Mouse (Mus musculus): Measurements from ENCODE around the gene Cd59a. TPM values are rescaled to one million over a fixed set of nuclear protein-coding genes. Genes with fewer than 3 reads are reported as not detected.
"Not testable (repeated sequence)": the region's sequence is repeated elsewhere in the genome, so short reads cannot be mapped to it uniquely, and the experiment has no call there.

Gene Cd59a
- polyA plus RNA-seq, 1 experiment from 2014 or later, result 82.9 TPM

GRCm38 (mm10) chr2:104081436-104082050 is 14.1 kb upstream of the Cd59a start:
- not testable (repeated sequence) for ATAC-seq (ENCODE audit: low read depth); H3K9ac ChIP-seq; H3K27me3 ChIP-seq; H3K9me3 ChIP-seq (replicated peaks); H3K4me3 ChIP-seq (replicated peaks); H3K36me3 ChIP-seq; H3K27ac ChIP-seq; H3K4me2 ChIP-seq; DNase-seq
- no CpG with 5 or more reads among the region's 1 CpGs for WGBS (ENCODE audit: insufficient replicate concordance)
- H3K4me1 ChIP-seq (replicated peaks), result peaks cover 61% of the 10 kb centered on the region

GRCm38 (mm10) chr2:104082474-104082873 is 13.1 kb upstream of the Cd59a start:
- H3K36me3 ChIP-seq, result peaks cover 6% of the 10 kb centered on the region; the same call in 1 of the 2 replicates
- no peaks in the 10 kb centered on the region for H3K9me3 ChIP-seq (replicated peaks)
- no peak for DNase-seq
- H3K27me3 ChIP-seq, result no peaks in the 10 kb centered on the region
- H3K4me2 ChIP-seq, result no peak overlapping the region
- H3K9ac ChIP-seq, result no peak overlapping the region
- peak overlapping the region; percentile 23; the same call in 1 of the 2 replicates for H3K27ac ChIP-seq
- H3K4me1 ChIP-seq (replicated peaks), result peaks cover 60% of the 10 kb centered on the region
- H3K4me3 ChIP-seq (replicated peaks), result no peak overlapping the region
- no peak for ATAC-seq (ENCODE audit: low read depth)

- not testable (repeated sequence) for H3K4me2 ChIP-seq; H3K9ac ChIP-seq; H3K4me3 ChIP-seq (replicated peaks); H3K27me3 ChIP-seq; H3K36me3 ChIP-seq; H3K9me3 ChIP-seq (replicated peaks); DNase-seq
- H3K4me1 ChIP-seq (replicated peaks), result peaks cover 47% of the 10 kb centered on the region
- H3K27ac ChIP-seq, result peak overlapping the region; percentile 63
- ATAC-seq (ENCODE audit: low read depth), result peak; percentile 46; the same call in 1 of the 2 replicates
Measured at GRCm38 (mm10) chr2:104084027-104084426, 11.6 kb upstream of the Cd59a start.

- H3K4me3 ChIP-seq (replicated peaks); H3K9ac ChIP-seq; H3K27me3 ChIP-seq; H3K9me3 ChIP-seq (replicated peaks); H3K36me3 ChIP-seq; H3K4me2 ChIP-seq: not testable (repeated sequence)
- Histone ChIP-seq H3K4me1 (replicated peaks) (peaks cover 49% of the 10 kb centered on the region), H3K27ac (peak overlapping the region; percentile 74)
- peak; percentile 27 for DNase-seq
- peak; percentile 86 for ATAC-seq (ENCODE audit: low read depth)
- WGBS (ENCODE audit: insufficient replicate concordance), result 13% methylated on average over 1 of the region's 1 CpGs
Measured at GRCm38 (mm10) chr2:104087562-104087961, 8.0 kb upstream of the Cd59a start.

- peak overlapping the region; percentile 21 for H3K27ac ChIP-seq
- no peak overlapping the region for H3K9ac ChIP-seq
- no peak for ATAC-seq (ENCODE audit: low read depth)
- no peak overlapping the region for H3K4me3 ChIP-seq (replicated peaks)
- H3K4me2 ChIP-seq, result no peak overlapping the region
- no peaks in the 10 kb centered on the region for H3K9me3 ChIP-seq (replicated peaks)
- DNase-seq, result no peak
- H3K27me3 ChIP-seq, result no peaks in the 10 kb centered on the region
- no peaks in the 10 kb centered on the region for H3K36me3 ChIP-seq
- H3K4me1 ChIP-seq (replicated peaks), result peaks cover 69% of the 10 kb centered on the region
- 67% methylated on average over 2 of the region's 2 CpGs for WGBS (ENCODE audit: insufficient replicate concordance)
Measured at GRCm38 (mm10) chr2:104093305-104093704, 2.3 kb upstream of the Cd59a start.

DNA sequence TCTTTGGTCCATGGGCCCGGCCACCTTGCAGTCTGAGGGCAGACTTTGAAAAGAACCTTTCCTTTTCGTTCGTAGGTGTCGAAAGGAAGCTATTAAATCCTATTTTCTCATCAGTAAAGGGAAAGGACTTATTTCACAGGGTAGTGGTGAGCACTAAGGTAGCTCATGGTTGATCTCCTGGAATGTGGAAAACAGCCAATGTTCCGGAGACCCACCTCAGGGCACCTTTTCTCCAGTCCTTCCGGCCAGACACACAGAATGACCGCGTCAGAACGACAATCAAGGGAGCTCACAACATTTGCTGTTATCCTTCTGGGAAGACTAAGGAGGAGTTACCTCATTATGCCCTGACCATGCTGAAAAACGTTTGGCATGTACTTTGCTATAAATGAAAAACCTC is 655 bp downstream of the Cd59a start:
- 29% methylated on average over 10 of the region's 10 CpGs for WGBS (ENCODE audit: insufficient replicate concordance)
- DNase-seq (no peak), ATAC-seq (ENCODE audit: low read depth) (no peak)
- H3K4me1 ChIP-seq (replicated peaks), result peaks cover 90% of the 10 kb centered on the region
- no peaks in the 10 kb centered on the region for H3K9me3 ChIP-seq (replicated peaks)
- peak overlapping the region; percentile 89 for H3K9ac ChIP-seq
- H3K36me3 ChIP-seq, result 0 out of 2 replicates have a peak, but pooled peaks cover 3% of the 10 kb centered on the region
- H3K4me3 ChIP-seq (replicated peaks), result peak overlapping the region; percentile 72
- H3K27ac ChIP-seq, result peak overlapping the region; percentile 97
- H3K4me2 ChIP-seq, result peak overlapping the region; percentile 75
- H3K27me3 ChIP-seq, result no peaks in the 10 kb centered on the region

- Histone ChIP-seq H3K4me1 (replicated peaks) (peaks cover 88% of the 10 kb centered on the region), H3K27ac (peak overlapping the region; percentile 97), H3K4me3 (replicated peaks) (peak overlapping the region; percentile 72), H3K4me2 (peak overlapping the region; percentile 75), H3K9ac (peak overlapping the region; percentile 89)
- H3K9me3 ChIP-seq (replicated peaks); H3K27me3 ChIP-seq; DNase-seq; H3K36me3 ChIP-seq; ATAC-seq (ENCODE audit: low read depth): not testable (repeated sequence)
- WGBS (ENCODE audit: insufficient replicate concordance), result 88% methylated on average over 1 of the region's 1 CpGs
Measured at GRCm38 (mm10) chr2:104096796-104097195, 1.2 kb downstream of the Cd59a start.

GRCm38 (mm10) chr2:104097396-104097795 is 1.8 kb downstream of the Cd59a start:
- Histone ChIP-seq H3K4me2 (peak overlapping the region; percentile 75), H3K27ac (peak overlapping the region; percentile 97), H3K9ac (peak overlapping the region; percentile 89), H3K4me3 (replicated peaks) (peak overlapping the region; percentile 72), H3K4me1 (replicated peaks) (peaks cover 87% of the 10 kb centered on the region)
- not testable (repeated sequence) for H3K9me3 ChIP-seq (replicated peaks); H3K27me3 ChIP-seq; DNase-seq; ATAC-seq (ENCODE audit: low read depth); H3K36me3 ChIP-seq
- WGBS (ENCODE audit: insufficient replicate concordance), result 82% methylated on average over 4 of the region's 4 CpGs

DNA sequence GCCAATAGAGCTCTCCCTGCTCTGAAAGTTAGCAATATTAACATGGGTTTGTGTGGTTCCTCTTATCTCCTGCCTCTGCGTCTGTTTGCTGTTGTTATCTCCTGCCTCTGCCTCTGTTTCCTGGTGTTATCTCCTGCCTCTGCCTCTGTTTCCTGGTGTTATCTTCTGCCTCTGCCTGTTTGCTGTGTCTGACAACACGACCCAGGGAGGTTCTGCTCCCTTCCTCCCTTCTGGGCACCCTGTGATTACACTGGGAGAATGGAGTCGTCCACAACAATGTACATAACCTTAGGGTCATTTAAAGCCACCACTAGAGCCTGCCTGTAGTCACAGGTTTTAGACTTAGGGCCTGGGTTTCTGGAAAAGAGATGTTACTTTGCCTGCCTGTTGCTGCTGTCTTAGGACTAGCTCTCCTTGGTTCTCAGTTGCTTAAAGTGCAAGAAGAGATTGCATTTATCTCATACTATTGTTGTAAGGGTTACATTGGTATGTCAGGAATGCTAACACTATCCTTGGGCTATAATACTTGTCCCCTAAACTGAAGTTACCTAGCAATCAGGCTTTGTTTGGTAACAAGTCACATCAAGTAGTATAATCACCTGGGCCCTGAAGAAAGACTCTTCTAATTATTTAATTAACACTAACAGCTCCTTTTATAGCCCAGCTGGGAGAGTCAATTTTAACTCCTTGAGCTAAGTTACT is 3.1 kb downstream of the Cd59a start:
- peak overlapping the region; percentile 61 for H3K9ac ChIP-seq
- peak; percentile 90 for ATAC-seq (ENCODE audit: low read depth)
- H3K36me3 ChIP-seq, result peaks cover 13% of the 10 kb centered on the region; the same call in 1 of the 2 replicates
- 0% methylated on average over 3 of the region's 3 CpGs for WGBS (ENCODE audit: insufficient replicate concordance)
- H3K4me3 ChIP-seq (replicated peaks), result peak overlapping the region; percentile 72
- H3K9me3 ChIP-seq (replicated peaks), result no peaks in the 10 kb centered on the region
- DNase-seq, result peak; percentile 60
- H3K4me2 ChIP-seq, result peak overlapping the region; percentile 75
- H3K4me1 ChIP-seq (replicated peaks), result peaks cover 87% of the 10 kb centered on the region
- peak overlapping the region; percentile 97 for H3K27ac ChIP-seq
- H3K27me3 ChIP-seq, result no peaks in the 10 kb centered on the region

DNA sequence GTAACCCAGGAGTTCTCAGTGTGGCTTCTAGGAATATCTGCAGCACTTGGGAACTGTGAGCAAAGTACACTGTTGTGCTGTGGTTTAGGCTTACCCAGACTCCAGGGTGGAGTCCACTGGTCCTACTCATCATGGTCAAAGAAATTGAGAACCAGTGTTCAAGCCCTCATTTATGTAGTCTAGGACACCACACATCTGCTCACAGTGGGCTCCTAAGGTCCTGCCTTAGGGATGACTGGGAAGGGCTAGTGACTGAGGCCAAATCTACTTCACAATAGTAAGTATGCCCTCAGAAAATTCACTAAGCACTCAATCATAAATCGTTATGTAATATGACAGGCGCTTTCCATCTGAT is 3.6 kb downstream of the Cd59a start:
- H3K4me1 ChIP-seq (replicated peaks), result peaks cover 87% of the 10 kb centered on the region
- DNase-seq (no peak), ATAC-seq (ENCODE audit: low read depth) (no peak)
- H3K27ac ChIP-seq, result peak overlapping the region; percentile 97
- peak overlapping the region; percentile 61 for H3K9ac ChIP-seq
- peak overlapping the region; percentile 72 for H3K4me3 ChIP-seq (replicated peaks)
- no peaks in the 10 kb centered on the region for H3K27me3 ChIP-seq
- peaks cover 16% of the 10 kb centered on the region for H3K36me3 ChIP-seq
- 82% methylated on average over 2 of the region's 2 CpGs for WGBS (ENCODE audit: insufficient replicate concordance)
- peak overlapping the region; percentile 75 for H3K4me2 ChIP-seq
- H3K9me3 ChIP-seq (replicated peaks), result no peaks in the 10 kb centered on the region

DNA sequence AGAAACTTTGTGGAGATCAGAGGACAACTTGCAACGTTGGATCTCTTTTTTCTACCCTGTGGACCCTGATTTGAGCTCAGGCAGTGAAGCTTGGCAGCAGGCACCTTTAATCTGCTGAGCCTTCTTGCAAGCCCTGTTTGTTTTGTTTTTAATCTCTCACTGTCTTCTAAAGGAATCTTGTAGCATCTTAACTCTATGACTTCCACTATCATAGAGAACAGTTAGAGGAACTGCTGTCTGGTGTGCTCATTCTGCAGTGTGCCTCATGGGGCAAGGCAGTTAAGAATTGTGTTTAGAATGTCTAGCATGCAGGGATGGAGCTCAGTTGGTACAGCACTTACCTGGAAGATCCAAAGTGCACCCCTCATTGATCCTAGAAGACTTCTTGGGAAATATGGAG is 4.3 kb downstream of the Cd59a start:
- WGBS (ENCODE audit: insufficient replicate concordance), result 37% methylated on average over 1 of the region's 1 CpGs
- Histone ChIP-seq H3K9ac (peak overlapping the region; percentile 63), H3K4me3 (replicated peaks) (peak overlapping the region; percentile 8), H3K4me1 (replicated peaks) (peaks cover 90% of the 10 kb centered on the region), H3K27me3 (no peaks in the 10 kb centered on the region), H3K36me3 (peaks cover 23% of the 10 kb centered on the region), H3K9me3 (replicated peaks) (no peaks in the 10 kb centered on the region), H3K4me2 (peak overlapping the region; percentile 75), H3K27ac (peak overlapping the region; percentile 97)
- no peak for DNase-seq
- ATAC-seq (ENCODE audit: low read depth), result no peak

DNA sequence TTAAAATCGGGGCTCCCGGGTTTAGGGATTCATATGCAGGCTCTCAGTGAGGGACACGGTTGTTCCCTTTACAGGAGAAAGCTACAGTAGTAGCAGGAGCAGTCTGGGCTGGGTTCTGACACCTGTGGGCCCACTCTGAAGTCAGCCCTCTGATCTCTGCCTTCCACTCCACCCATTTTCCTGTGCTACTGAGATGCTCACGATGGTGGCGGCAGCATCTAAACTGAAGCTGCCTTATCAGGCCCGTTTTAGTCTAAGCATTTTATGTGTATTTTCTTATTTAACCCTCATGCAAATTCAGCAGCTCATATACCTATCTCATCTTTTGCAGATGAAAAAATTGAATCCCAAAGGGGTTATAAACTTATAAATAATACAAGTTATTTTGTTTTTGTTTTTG is 9.2 kb downstream of the Cd59a start:
- Histone ChIP-seq H3K4me1 (replicated peaks) (peaks cover 87% of the 10 kb centered on the region), H3K27ac (no peak overlapping the region), H3K27me3 (no peaks in the 10 kb centered on the region), H3K4me2 (no peak overlapping the region), H3K9me3 (replicated peaks) (no peaks in the 10 kb centered on the region), H3K36me3 (peaks cover 45% of the 10 kb centered on the region), H3K9ac (no peak overlapping the region), H3K4me3 (replicated peaks) (no peak overlapping the region)
- WGBS (ENCODE audit: insufficient replicate concordance), result 71% methylated on average over 6 of the region's 6 CpGs
- ATAC-seq (ENCODE audit: low read depth) (no peak), DNase-seq (no peak)

Data from liver, embryonic 13.5 days (tissue).